Mouse (Mus musculus): ENCODE results near the gene Bckdk.

DNA sequence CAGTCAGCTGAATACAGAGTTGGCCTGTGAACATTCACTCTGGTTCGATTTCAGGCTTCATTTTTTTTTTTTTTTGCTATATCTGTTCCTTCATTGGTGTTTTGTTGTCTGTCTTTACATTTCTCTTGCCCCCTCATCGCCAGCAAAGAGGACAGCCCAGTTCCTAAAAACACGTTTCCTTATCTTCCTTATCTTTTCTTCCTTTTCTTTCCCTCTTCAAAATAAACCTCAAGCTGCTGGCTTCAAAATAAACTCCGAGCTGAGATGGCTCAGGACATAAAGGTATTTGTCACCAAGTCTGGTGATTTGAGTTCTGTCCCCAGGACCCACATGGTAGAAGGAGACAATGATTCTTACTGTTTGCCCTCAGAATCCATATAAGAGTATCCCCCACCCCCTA is 9.1 kb downstream of the Bckdk start:
- TF ChIP-seq CTCF (IDR thresholded peaks at IDR 0.05; ENCODE audit: insufficient read depth, low read length) = no peak
- TF ChIP-seq POLR2A (IDR thresholded peaks at IDR 0.05; ENCODE audit: borderline replicate concordance, extremely low read depth, low read depth, low read length) = peak; percentile 9; the same call in 1 of the 2 replicates
